Mouse (Mus musculus): ENCODE results near the gene Prkcb. TPM values are rescaled to one million over a fixed set of nuclear protein-coding genes. Genes with fewer than 3 reads are reported as not detected.

Gene Prkcb
- polyA plus RNA-seq, 1 experiment = 17.8 TPM

DNA sequence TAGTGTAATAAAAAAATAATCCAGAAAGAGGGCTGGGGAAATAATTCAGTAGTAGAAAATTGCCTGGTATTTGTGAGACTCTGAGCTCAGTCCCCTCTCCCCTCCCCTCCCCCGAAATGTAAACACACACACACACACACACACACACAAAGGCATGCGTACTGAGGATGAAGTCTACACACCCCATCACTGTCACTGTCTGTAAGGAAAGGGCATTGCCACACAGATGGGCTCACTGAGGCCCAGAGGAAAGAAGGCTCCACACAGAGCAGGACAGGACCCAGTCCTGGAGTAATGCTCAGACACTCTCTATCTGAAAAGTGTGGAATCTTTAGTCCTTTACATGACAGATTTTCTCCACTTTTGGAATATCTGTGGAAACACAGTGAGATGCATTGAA is 178.2 kb downstream of the Prkcb start:
- H3K36me3 ChIP-seq (ENCODE audit: control insufficient read depth, insufficient read depth) = no peaks in the 10 kb centered on the region
- H3K79me2 ChIP-seq (ENCODE audit: control insufficient read depth, insufficient read depth) = no peaks in the 10 kb centered on the region
- no peak overlapping the region for H3ac ChIP-seq (ENCODE audit: control insufficient read depth, insufficient read length, low read depth)
- no peaks in the 10 kb centered on the region for H3K79me3 ChIP-seq (ENCODE audit: low read depth)
- H3K4me3 ChIP-seq (ENCODE audit: insufficient read depth, poor library complexity, severe bottlenecking) = no peak overlapping the region
- H3K27me3 ChIP-seq (ENCODE audit: control insufficient read depth, insufficient read depth, insufficient read length) = peaks cover 3% of the 10 kb centered on the region
- no peak for TF ChIP-seq CTCF (IDR thresholded peaks at IDR 0.05; ENCODE audit: control insufficient read depth, insufficient read depth, insufficient read length)
- TF ChIP-seq MYOG (IDR thresholded peaks at IDR 0.05; ENCODE audit: control insufficient read depth, extremely low read depth, insufficient read length) = no peak
- TF ChIP-seq FOSL1 (IDR thresholded peaks at IDR 0.05; ENCODE audit: insufficient read depth, low read length, poor library complexity, severe bottlenecking) = no peak
- TF ChIP-seq MYOD1 (IDR thresholded peaks at IDR 0.05; ENCODE audit: control insufficient read depth, insufficient read length, low read depth) = no peak
- no peak for TF ChIP-seq CEBPB (IDR thresholded peaks at IDR 0.05; ENCODE audit: low read depth)
- no peak for TF ChIP-seq MAX (IDR thresholded peaks at IDR 0.05)
- no peak for TF ChIP-seq USF1 (IDR thresholded peaks at IDR 0.05; ENCODE audit: low read depth)

- Histone ChIP-seq H3K36me3 (ENCODE audit: control insufficient read depth, insufficient read depth) (no peaks in the 10 kb centered on the region), H3K4me3 (ENCODE audit: insufficient read depth, poor library complexity, severe bottlenecking) (no peak overlapping the region), H3ac (ENCODE audit: control insufficient read depth, insufficient read length, low read depth) (no peak overlapping the region), H3K27me3 (ENCODE audit: control insufficient read depth, insufficient read depth, insufficient read length) (peaks cover 3% of the 10 kb centered on the region), H3K79me2 (ENCODE audit: control insufficient read depth, insufficient read depth) (no peaks in the 10 kb centered on the region), H3K79me3 (ENCODE audit: low read depth) (no peaks in the 10 kb centered on the region)
- TF ChIP-seq CEBPB (IDR thresholded peaks at IDR 0.05; ENCODE audit: low read depth) (no peak), CTCF (IDR thresholded peaks at IDR 0.05; ENCODE audit: control insufficient read depth, insufficient read depth, insufficient read length) (no peak), MYOD1 (IDR thresholded peaks at IDR 0.05; ENCODE audit: control insufficient read depth, insufficient read length, low read depth) (no peak), MYOG (IDR thresholded peaks at IDR 0.05; ENCODE audit: control insufficient read depth, extremely low read depth, insufficient read length) (no peak)
Measured at GRCm38 (mm10) chr7:122467831-122468230, 179.3 kb downstream of the Prkcb start.

- no peak overlapping the region for H3ac ChIP-seq (ENCODE audit: control insufficient read depth, insufficient read length, low read depth)
- peaks cover 3% of the 10 kb centered on the region for H3K27me3 ChIP-seq (ENCODE audit: control insufficient read depth, insufficient read depth, insufficient read length)
- no peaks in the 10 kb centered on the region for H3K36me3 ChIP-seq (ENCODE audit: control insufficient read depth, insufficient read depth)
- H3K79me2 ChIP-seq (ENCODE audit: control insufficient read depth, insufficient read depth) = no peaks in the 10 kb centered on the region
- no peak overlapping the region for H3K4me3 ChIP-seq (ENCODE audit: insufficient read depth, poor library complexity, severe bottlenecking)
- TF ChIP-seq MAX (IDR thresholded peaks at IDR 0.05) (no peak), CTCF (IDR thresholded peaks at IDR 0.05; ENCODE audit: control insufficient read depth, insufficient read depth, insufficient read length) (peak; percentile 72), USF1 (IDR thresholded peaks at IDR 0.05; ENCODE audit: low read depth) (no peak)
- H3K79me3 ChIP-seq (ENCODE audit: low read depth) = no peaks in the 10 kb centered on the region
Measured at GRCm38 (mm10) chr7:122470370-122471280, 182.1 kb downstream of the Prkcb start.

DNA sequence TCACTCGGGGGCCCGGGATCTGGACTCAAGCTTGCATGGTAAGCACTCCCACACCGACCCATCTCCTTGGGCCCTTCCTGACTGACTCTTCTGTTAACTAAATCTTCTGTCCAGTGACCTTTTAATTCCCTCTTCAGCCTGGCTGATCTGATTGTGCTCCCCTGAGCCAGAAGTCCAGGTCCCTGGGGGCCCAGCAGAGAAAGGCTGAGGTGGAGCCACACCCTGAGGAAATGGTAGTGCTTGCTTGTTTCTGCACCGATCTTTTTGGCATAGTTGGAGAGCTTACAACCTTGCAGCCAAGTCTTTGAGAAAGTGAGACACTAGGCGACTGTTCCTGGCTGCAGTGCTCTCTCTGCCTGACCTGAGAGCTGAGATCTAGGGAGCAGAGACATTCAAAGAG is 183.7 kb downstream of the Prkcb start:
- TF ChIP-seq CEBPB (IDR thresholded peaks at IDR 0.05; ENCODE audit: low read depth) (no peak), MYOG (IDR thresholded peaks at IDR 0.05; ENCODE audit: control insufficient read depth, extremely low read depth, insufficient read length) (no peak), USF1 (IDR thresholded peaks at IDR 0.05; ENCODE audit: low read depth) (no peak)
- no peak overlapping the region for H3ac ChIP-seq (ENCODE audit: control insufficient read depth, insufficient read length, low read depth)

GRCm38 (mm10) chr7:122475038-122475437 is 186.5 kb downstream of the Prkcb start:
- Histone ChIP-seq H3K79me2 (ENCODE audit: control insufficient read depth, insufficient read depth) (no peaks in the 10 kb centered on the region), H3K36me3 (ENCODE audit: control insufficient read depth, insufficient read depth) (no peaks in the 10 kb centered on the region), H3ac (ENCODE audit: control insufficient read depth, insufficient read length, low read depth) (no peak overlapping the region), H3K27me3 (ENCODE audit: control insufficient read depth, insufficient read depth, insufficient read length) (peaks cover 3% of the 10 kb centered on the region), H3K4me3 (ENCODE audit: insufficient read depth, poor library complexity, severe bottlenecking) (no peak overlapping the region), H3K79me3 (ENCODE audit: low read depth) (no peaks in the 10 kb centered on the region)
- TF ChIP-seq FOSL1 (IDR thresholded peaks at IDR 0.05; ENCODE audit: insufficient read depth, low read length, poor library complexity, severe bottlenecking) (no peak), CEBPB (IDR thresholded peaks at IDR 0.05; ENCODE audit: low read depth) (no peak), USF1 (IDR thresholded peaks at IDR 0.05; ENCODE audit: low read depth) (no peak), MAX (IDR thresholded peaks at IDR 0.05) (no peak), MYOG (IDR thresholded peaks at IDR 0.05; ENCODE audit: control insufficient read depth, extremely low read depth, insufficient read length) (no peak)

More for the DNA sequence above, 183.7 kb downstream of the Prkcb start:
- H3K36me3 ChIP-seq (ENCODE audit: control insufficient read depth, insufficient read depth) = no peaks in the 10 kb centered on the region
- no peaks in the 10 kb centered on the region for H3K79me2 ChIP-seq (ENCODE audit: control insufficient read depth, insufficient read depth)
- no peak overlapping the region for H3K4me3 ChIP-seq (ENCODE audit: insufficient read depth, poor library complexity, severe bottlenecking)
- peaks cover 3% of the 10 kb centered on the region for H3K27me3 ChIP-seq (ENCODE audit: control insufficient read depth, insufficient read depth, insufficient read length)
- no peaks in the 10 kb centered on the region for H3K79me3 ChIP-seq (ENCODE audit: low read depth)

DNA sequence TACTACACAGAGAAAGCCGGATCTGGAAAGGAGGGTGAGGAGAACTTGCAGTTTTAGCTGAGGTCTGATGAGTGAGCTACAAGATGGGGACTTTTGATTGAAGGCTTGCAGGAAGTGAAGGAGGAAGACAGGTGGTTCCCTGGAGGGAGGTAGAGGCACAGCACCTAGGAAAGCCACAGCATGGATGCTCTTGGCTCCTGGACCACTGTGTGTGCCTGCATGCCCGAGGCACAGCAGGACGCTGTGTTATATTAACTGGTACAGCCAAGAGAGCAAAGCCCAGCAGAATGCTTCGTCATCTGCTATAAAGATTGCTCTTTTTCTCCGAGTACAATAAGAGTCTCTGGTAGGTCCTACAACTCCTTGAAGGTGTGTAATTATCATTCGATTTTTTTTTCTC is 188.1 kb downstream of the Prkcb start:
- Histone ChIP-seq H3ac (ENCODE audit: control insufficient read depth, insufficient read length, low read depth) (no peak overlapping the region), H3K36me3 (ENCODE audit: control insufficient read depth, insufficient read depth) (no peaks in the 10 kb centered on the region), H3K79me2 (ENCODE audit: control insufficient read depth, insufficient read depth) (no peaks in the 10 kb centered on the region), H3K27me3 (ENCODE audit: control insufficient read depth, insufficient read depth, insufficient read length) (no peaks in the 10 kb centered on the region), H3K4me3 (ENCODE audit: insufficient read depth, poor library complexity, severe bottlenecking) (no peak overlapping the region), H3K79me3 (ENCODE audit: low read depth) (no peaks in the 10 kb centered on the region)
- no peak for TF ChIP-seq MAX (IDR thresholded peaks at IDR 0.05)
- TF ChIP-seq CEBPB (IDR thresholded peaks at IDR 0.05; ENCODE audit: low read depth) = no peak
- no peak for TF ChIP-seq FOSL1 (IDR thresholded peaks at IDR 0.05; ENCODE audit: insufficient read depth, low read length, poor library complexity, severe bottlenecking)
- TF ChIP-seq MYOD1 (IDR thresholded peaks at IDR 0.05; ENCODE audit: control insufficient read depth, insufficient read length, low read depth) = no peak
- TF ChIP-seq MYOG (IDR thresholded peaks at IDR 0.05; ENCODE audit: control insufficient read depth, extremely low read depth, insufficient read length) = no peak
- TF ChIP-seq USF1 (IDR thresholded peaks at IDR 0.05; ENCODE audit: low read depth) = no peak
- TF ChIP-seq CTCF (IDR thresholded peaks at IDR 0.05; ENCODE audit: control insufficient read depth, insufficient read depth, insufficient read length) = no peak
